ENCODE assay signal across 28 mouse cellular contexts in genomic region chr12:83479818-83480401, GRCm38 (mm10). TPM values are rescaled to one million over a fixed set of nuclear protein-coding genes. Genes with fewer than 3 reads are reported as not detected.
DNase-seq lines count a peak whose midpoint lies in the region; ATAC-seq and TF ChIP-seq lines count a peak whose summit lies in the region.
"Had no signal": no experiment of that assay in that cellular context is flagged by ENCODE, and none has a peak within 500 bp of the region (broad histone marks: within the 10 kb centered on the region; RNA-seq: fewer than 3 reads in every experiment).

No protein-coding gene starts in this region.

- ATAC-seq in heart, embryonic 13.5 days (ENCODE audit: extremely low read depth, insufficient number of reproducible peaks, low FRiP score, low TSS enrichment) = no peak
- no peak for ATAC-seq in heart, embryonic 11.5 days (replicated peaks; ENCODE audit: insufficient number of reproducible peaks, low FRiP score, low TSS enrichment)
- ATAC-seq in erythroblast, adult 5-6 weeks (replicated peaks; ENCODE audit: low FRiP score, poor library complexity, severe bottlenecking) = 0 out of 2 replicates have a peak, but pooled peaks have one; percentile 41
- no peak for ATAC-seq in liver, postnatal 0 days
- no peak for ATAC-seq in midbrain, embryonic 16.5 days
- ATAC-seq: forebrain, embryonic 16.5 days; midbrain, embryonic 15.5 days; Patski had no signal

- no peak for TF ChIP-seq POLR2A in MEL (IDR thresholded peaks at IDR 0.05; ENCODE audit: control insufficient read depth in 1 of 2, insufficient read depth in 1 of 2, low read depth in 1 of 2, low read length in 2 of 2, poor library complexity in 1 of 2)

- peak; percentile 61 to 65; a peak in 3 of 4 replicates for TF ChIP-seq EP300 in MEL (IDR thresholded peaks at IDR 0.05; ENCODE audit: low read depth in 1 of 2, low read length in 2 of 2)
- no peak for TF ChIP-seq EP300 in liver, postnatal 0 days (IDR thresholded peaks at IDR 0.05; ENCODE audit: low read depth)

- 0 out of 2 replicates have a peak, but pooled peaks cover 4% of the 10 kb centered on the region for H3K9me3 ChIP-seq in heart, embryonic 13.5 days
- H3K9me3 ChIP-seq in heart, embryonic 11.5 days (replicated peaks; ENCODE audit: control insufficient read depth, low read length) = no peaks in the 10 kb centered on the region
- H3K9me3 ChIP-seq in MEL (replicated peaks; ENCODE audit: insufficient read depth, low read length) = no peaks in the 10 kb centered on the region
- H3K9me3 ChIP-seq in liver, postnatal 0 days (ENCODE audit: low read length) = no peaks in the 10 kb centered on the region
- H3K9me3 ChIP-seq in midbrain, embryonic 16.5 days (replicated peaks; ENCODE audit: control insufficient read depth, low read length, poor library complexity, severe bottlenecking) = no peaks in the 10 kb centered on the region; the same call in 1 of the 2 replicates
- H3K9me3 ChIP-seq: embryonic facial prominence, embryonic 12.5 days; limb, embryonic 10.5 days; limb, embryonic 15.5 days; midbrain, embryonic 10.5 days; midbrain, embryonic 15.5 days had no signal

- H3K36me3 ChIP-seq in heart, embryonic 13.5 days = 0 out of 2 replicates have a peak, but pooled peaks cover 3% of the 10 kb centered on the region
- no peaks in the 10 kb centered on the region for H3K36me3 ChIP-seq in heart, embryonic 11.5 days (ENCODE audit: control insufficient read depth, insufficient read depth, low read length)
- H3K36me3 ChIP-seq in MEL (ENCODE audit: control insufficient read depth in 1 of 2, insufficient read depth in 2 of 2, low read length in 2 of 2) = peaks cover 0 to 12% of the 10 kb centered on the region in 2 experiments; a peak in 2 of 4 replicates
- no peaks in the 10 kb centered on the region for H3K36me3 ChIP-seq in liver, postnatal 0 days (replicated peaks; ENCODE audit: insufficient read depth, low read length)
- no peaks in the 10 kb centered on the region for H3K36me3 ChIP-seq in midbrain, embryonic 16.5 days (ENCODE audit: control insufficient read depth, insufficient read depth, low read length)
- H3K36me3 ChIP-seq: embryonic facial prominence, embryonic 12.5 days; limb, embryonic 10.5 days; limb, embryonic 15.5 days; midbrain, embryonic 10.5 days; midbrain, embryonic 15.5 days had no signal

- peaks cover 68% of the 10 kb centered on the region for H3K4me1 ChIP-seq in heart, embryonic 13.5 days
- H3K4me1 ChIP-seq in heart, embryonic 11.5 days (ENCODE audit: control insufficient read depth, insufficient read depth, low read length) = peaks cover 37% of the 10 kb centered on the region
- H3K4me1 ChIP-seq in MEL (ENCODE audit: control insufficient read depth in 1 of 2, insufficient read depth in 2 of 2, low read length in 2 of 2) = peaks cover 0 to 21% of the 10 kb centered on the region in 2 experiments; a peak in 2 of 4 replicates
- H3K4me1 ChIP-seq in liver, postnatal 0 days (ENCODE audit: insufficient read depth) = peaks cover 16% of the 10 kb centered on the region
- peaks cover 14% of the 10 kb centered on the region for H3K4me1 ChIP-seq in midbrain, embryonic 16.5 days (ENCODE audit: control insufficient read depth, insufficient read depth, low read length)

- H3K79me2 ChIP-seq in MEL (ENCODE audit: control insufficient read depth, insufficient read depth, low read length, poor library complexity) = peaks cover 3% of the 10 kb centered on the region; the same call in 1 of the 2 replicates

- WGBS in heart, embryonic 13.5 days = 59% methylated on average over 7 of the region's 7 CpGs
- 51% methylated on average over 7 of the region's 7 CpGs for WGBS in heart, embryonic 11.5 days (ENCODE audit: insufficient replicate concordance)
- 61% methylated on average over 7 of the region's 7 CpGs for WGBS in liver, postnatal 0 days (ENCODE audit: insufficient replicate concordance)
- WGBS in midbrain, embryonic 16.5 days = 74% methylated on average over 7 of the region's 7 CpGs

- H3K4me2 ChIP-seq in heart, embryonic 13.5 days = no peak overlapping the region
- H3K4me2 ChIP-seq in heart, embryonic 11.5 days = no peak overlapping the region
- no peak overlapping the region for H3K4me2 ChIP-seq in liver, postnatal 0 days (ENCODE audit: low read depth, low read length)
- no peak overlapping the region for H3K4me2 ChIP-seq in midbrain, embryonic 16.5 days (ENCODE audit: low read length)
- H3K4me2 ChIP-seq: embryonic facial prominence, embryonic 12.5 days; hindbrain, embryonic 14.5 days; limb, embryonic 15.5 days; midbrain, embryonic 15.5 days had no signal

- H3K4me3 ChIP-seq in heart, embryonic 13.5 days = no peak overlapping the region
- no peak overlapping the region for H3K4me3 ChIP-seq in heart, embryonic 11.5 days (ENCODE audit: low read depth, low read length)
- H3K4me3 ChIP-seq in MEL (ENCODE audit: control insufficient read depth in 1 of 2, insufficient read depth in 1 of 2, low read depth in 2 of 2, low read length in 2 of 2) = no peak overlapping the region
- H3K4me3 ChIP-seq in liver, postnatal 0 days (ENCODE audit: low read depth, low read length) = no peak overlapping the region
- H3K4me3 ChIP-seq in layer of hippocampus, adult 2 months = no peak overlapping the region
- H3K4me3 ChIP-seq in midbrain, embryonic 16.5 days (ENCODE audit: low read depth, low read length) = no peak overlapping the region
- H3K4me3 ChIP-seq: embryonic facial prominence, embryonic 12.5 days; gastrocnemius, adult 2 months; limb, embryonic 10.5 days; limb, embryonic 15.5 days; midbrain, embryonic 10.5 days; midbrain, embryonic 15.5 days had no signal

- no peak overlapping the region for H3K9ac ChIP-seq in heart, embryonic 13.5 days
- no peak overlapping the region for H3K9ac ChIP-seq in heart, embryonic 11.5 days (ENCODE audit: low read depth, low read length)
- no peak overlapping the region for H3K9ac ChIP-seq in MEL (ENCODE audit: control insufficient read depth, low read depth, low read length, poor library complexity, severe bottlenecking)
- no peak overlapping the region for H3K9ac ChIP-seq in liver, postnatal 0 days (replicated peaks)
- H3K9ac ChIP-seq in midbrain, embryonic 16.5 days (ENCODE audit: low read depth, low read length) = no peak overlapping the region
- H3K9ac ChIP-seq: embryonic facial prominence, embryonic 12.5 days; hindbrain, embryonic 14.5 days; limb, embryonic 15.5 days; midbrain, embryonic 15.5 days had no signal

- H3K27ac ChIP-seq in heart, embryonic 13.5 days (replicated peaks) = peak overlapping the region; percentile 17
- H3K27ac ChIP-seq in heart, embryonic 11.5 days (ENCODE audit: low read depth, low read length) = no peak overlapping the region
- H3K27ac ChIP-seq in MEL (ENCODE audit: control insufficient read depth, low read depth, low read length) = peak overlapping the region; percentile 27
- no peak overlapping the region for H3K27ac ChIP-seq in liver, postnatal 0 days (ENCODE audit: low read depth)
- no peak overlapping the region for H3K27ac ChIP-seq in layer of hippocampus, adult 2 months
- no peak overlapping the region for H3K27ac ChIP-seq in midbrain, embryonic 16.5 days (ENCODE audit: low read length)
- H3K27ac ChIP-seq: embryonic facial prominence, embryonic 12.5 days; gastrocnemius, adult 2 months; hindbrain, embryonic 14.5 days; limb, embryonic 10.5 days; limb, embryonic 15.5 days; macrophage; midbrain, embryonic 10.5 days; midbrain, embryonic 15.5 days had no signal

- TF ChIP-seq RAD21 in MEL (IDR thresholded peaks at IDR 0.05; ENCODE audit: low read depth, low read length) = no peak

- peaks cover 6% of the 10 kb centered on the region; the same call in 1 of the 2 replicates for H3K27me3 ChIP-seq in heart, embryonic 13.5 days (replicated peaks)
- no peaks in the 10 kb centered on the region for H3K27me3 ChIP-seq in heart, embryonic 11.5 days (ENCODE audit: control insufficient read depth, insufficient read depth, low read length)
- no peaks in the 10 kb centered on the region for H3K27me3 ChIP-seq in MEL (ENCODE audit: control insufficient read depth in 1 of 2, insufficient read depth in 2 of 2, low read length in 2 of 2)
- peaks cover 7% of the 10 kb centered on the region for H3K27me3 ChIP-seq in liver, postnatal 0 days (ENCODE audit: insufficient read depth, low read length)
- H3K27me3 ChIP-seq in midbrain, embryonic 16.5 days (ENCODE audit: control insufficient read depth, insufficient read depth, low read depth, low read length) = no peaks in the 10 kb centered on the region
- H3K27me3 ChIP-seq: midbrain, embryonic 15.5 days had no signal

- peak in 1 of 3 experiments; percentile 17; a peak in 2 of 6 replicates for TF ChIP-seq CTCF in MEL (IDR thresholded peaks at IDR 0.05 in 2 of 3, conservative IDR thresholded peaks at IDR 0.05 in 1 of 3; ENCODE audit: control insufficient read depth in 1 of 3, insufficient read depth in 1 of 3, low read depth in 2 of 3, low read length in 3 of 3, poor library complexity in 1 of 3, severe bottlenecking in 1 of 3)
- TF ChIP-seq CTCF in liver, postnatal 0 days (IDR thresholded peaks at IDR 0.05; ENCODE audit: low read depth) = peak; percentile 11; the same call in 1 of the 2 replicates
- TF ChIP-seq CTCF in layer of hippocampus, adult 2 months (conservative IDR thresholded peaks at IDR 0.05) = no peak

- peak; percentile 74 for DNase-seq in MEL (ENCODE audit: low read depth, low spot score)
- DNase-seq in liver, postnatal 0 days = no peak
- DNase-seq in cerebellum, adult 18-20 months = no peak
- DNase-seq in layer of hippocampus, adult 2 months (ENCODE audit: low spot score in 2 of 2) = no peak
- DNase-seq: adrenal gland, postnatal 36 days; cerebellum, adult 2 months; cerebellum, postnatal 25 days; embryo, embryonic 11 days; gastrocnemius, adult 2 months; kidney, adult 18-20 months; kidney, postnatal 4 days; layer of hippocampus, adult 9-11 months; lung, adult 2 months; lung, postnatal 10 days; thymus, postnatal 4 days had no signal

RNA-seq across cellular contexts. Expression of gene Dpf3, which starts 7.6 kb away (rescaled TPM):
- polyA plus RNA-seq in heart, embryonic 13.5 days (2015; fragmentation: Nextera tagmentation; extraction: Ambion mirVana) = 18.8 and 23.1 TPM in 2 replicates
- 29.7 TPM in 2 replicates for polyA plus RNA-seq in heart, embryonic 11.5 days (2014; fragmentation: Nextera tagmentation; extraction: Ambion mirVana)
- total RNA-seq in MEL (2012; rRNA removed) = 3.2 and 4.2 TPM in 2 replicates
- polyA plus RNA-seq in MEL (2012; ENCODE audit: insufficient read depth in 1 of 2, insufficient read length in 2 of 2, low read depth in 1 of 2, low replicate concordance in 2 of 2, missing spikeins in 1 of 2) = 1 to 10 TPM in 1 of 2 experiments, not detected in 1; 6.8 TPM
- 29.2 and 45.1 TPM in 2 replicates for total RNA-seq in erythroblast, adult 5-6 weeks (2015; ENCODE audit: low replicate concordance)
- total RNA-seq in erythroblast, adult 5-6 weeks (2017; ENCODE audit: low replicate concordance) = 138 and 157 TPM in 2 replicates
- 4.5 and 7.5 TPM in 2 replicates for polyA plus RNA-seq in liver, postnatal 0 days (2015; fragmentation: Nextera tagmentation; extraction: Ambion mirVana)
- total RNA-seq in layer of hippocampus, adult 2 months (2021) = 10 to 100 TPM; 27.4 to 29.4 TPM
- 19.3 and 20.9 TPM in 2 replicates for polyA plus RNA-seq in midbrain, embryonic 16.5 days (2015; fragmentation: Nextera tagmentation; extraction: Ambion mirVana)
- polyA plus RNA-seq: macrophage had no signal

RNA-seq across cellular contexts. Expression of gene Dcaf4, which starts 40.4 kb away (rescaled TPM):
- 23.3 TPM in 2 replicates for polyA plus RNA-seq in heart, embryonic 13.5 days (2015; fragmentation: Nextera tagmentation; extraction: Ambion mirVana)
- 23.8 and 24.1 TPM in 2 replicates for polyA plus RNA-seq in heart, embryonic 11.5 days (2014; fragmentation: Nextera tagmentation; extraction: Ambion mirVana)
- total RNA-seq in MEL (2012; rRNA removed) = 25.5 and 25.7 TPM in 2 replicates
- 10 to 100 TPM in 1 of 2 experiments, not detected in 1; 35.9 TPM for polyA plus RNA-seq in MEL (2012; ENCODE audit: insufficient read depth in 1 of 2, insufficient read length in 2 of 2, low read depth in 1 of 2, low replicate concordance in 2 of 2, missing spikeins in 1 of 2)
- 8.1 TPM in 1 of 2 replicates, not detected in the other for total RNA-seq in erythroblast, adult 5-6 weeks (2015; ENCODE audit: low replicate concordance)
- 1.7 and 4.7 TPM in 2 replicates for total RNA-seq in erythroblast, adult 5-6 weeks (2017; ENCODE audit: low replicate concordance)
- polyA plus RNA-seq in liver, postnatal 0 days (2015; fragmentation: Nextera tagmentation; extraction: Ambion mirVana) = 6.8 and 8.0 TPM in 2 replicates
- 10 to 100 TPM; 29.0 to 30.3 TPM for total RNA-seq in layer of hippocampus, adult 2 months (2021)
- 46.1 and 50.3 TPM in 2 replicates for polyA plus RNA-seq in midbrain, embryonic 16.5 days (2015; fragmentation: Nextera tagmentation; extraction: Ambion mirVana)

Comparison
In these comparisons a context has a peak if more than half of its experiments do, and no peak if none do; other contexts are left out.
1. H3K27ac ChIP-seq: peak in heart, embryonic 13.5 days (single experiment) and MEL (single experiment); none in heart, embryonic 11.5 days (single experiment), liver, postnatal 0 days (single experiment), layer of hippocampus, adult 2 months (single experiment) and midbrain, embryonic 16.5 days (single experiment).